Mouse (Mus musculus) gastrocnemius, postnatal 4 days (tissue): ENCODE results near the gene Trpc5. TPM values are rescaled to one million over a fixed set of nuclear protein-coding genes. Genes with fewer than 3 reads are reported as not detected.

Experiments used
- DNase-seq, 2 experiments: peaks; one replicate each; pipeline ENCODE4 v3.0.0; 2021 to 2022; ENCODE audit warnings: low spot score in 2 of 2, mixed read lengths in 2 of 2
- long read RNA-seq, 2 experiments: library from polyadenylated mRNA; stranded (forward); transcript quantifications; one replicate each; pipeline ENCODE4 v2.0.0; 2021
- total RNA-seq, 2 experiments: library from RNA; stranded (reverse); gene quantifications; 2 replicates each; pipeline ENCODE4 v1.2.3; 2021

Gene Trpc5
- under 1 TPM; 0.27 to 0.29 TPM for total RNA-seq
- long read RNA-seq, experiment 1: 0 reads
- long read RNA-seq, experiment 2: 0 reads

- no peak for DNase-seq
Observed at GRCm38 (mm10) chrX:144688142-144688206, at the start of gene Trpc5. Gene Trpc5, minus strand, starts transcription at chrX:144688180.

DNA sequence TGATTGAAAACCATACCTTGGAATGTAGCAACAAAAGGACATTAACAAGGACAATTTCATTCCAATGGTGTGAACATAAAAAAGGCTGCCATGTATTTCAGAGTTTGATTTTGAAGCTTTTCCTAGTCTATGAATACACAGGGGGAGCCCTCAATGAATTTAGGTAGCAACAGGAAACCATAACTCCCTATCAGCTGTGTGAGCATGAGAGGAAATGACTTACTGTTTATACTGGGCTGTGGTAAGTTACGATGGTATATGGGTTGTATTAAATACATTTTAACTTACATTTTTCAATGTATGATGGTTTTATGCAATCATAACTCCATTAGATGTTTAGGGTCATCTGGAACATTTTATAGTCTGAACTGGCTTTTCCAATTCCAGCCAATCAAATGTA is 28.4 kb upstream of the Trpc5 start:
- no peak for DNase-seq

DNA sequence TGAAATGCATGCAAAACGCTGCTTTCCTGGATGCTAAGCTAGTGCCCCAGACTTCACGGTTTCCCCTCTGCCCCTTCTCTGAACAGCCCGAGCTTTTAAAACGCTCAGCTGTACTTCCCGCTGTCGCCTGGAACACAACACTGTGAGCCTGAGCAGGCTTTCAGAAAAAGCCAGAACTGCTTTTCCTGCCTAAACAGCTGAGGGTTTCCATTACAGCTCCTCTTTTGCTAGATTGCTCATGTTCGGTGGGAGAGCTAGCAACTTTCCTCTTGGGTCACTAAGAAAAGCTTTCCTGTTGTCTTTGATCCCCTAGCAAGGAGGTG is 1.8 kb upstream of the Trpc5 start:
- peak in 1 of 2 experiments; percentile 7 for DNase-seq

DNA sequence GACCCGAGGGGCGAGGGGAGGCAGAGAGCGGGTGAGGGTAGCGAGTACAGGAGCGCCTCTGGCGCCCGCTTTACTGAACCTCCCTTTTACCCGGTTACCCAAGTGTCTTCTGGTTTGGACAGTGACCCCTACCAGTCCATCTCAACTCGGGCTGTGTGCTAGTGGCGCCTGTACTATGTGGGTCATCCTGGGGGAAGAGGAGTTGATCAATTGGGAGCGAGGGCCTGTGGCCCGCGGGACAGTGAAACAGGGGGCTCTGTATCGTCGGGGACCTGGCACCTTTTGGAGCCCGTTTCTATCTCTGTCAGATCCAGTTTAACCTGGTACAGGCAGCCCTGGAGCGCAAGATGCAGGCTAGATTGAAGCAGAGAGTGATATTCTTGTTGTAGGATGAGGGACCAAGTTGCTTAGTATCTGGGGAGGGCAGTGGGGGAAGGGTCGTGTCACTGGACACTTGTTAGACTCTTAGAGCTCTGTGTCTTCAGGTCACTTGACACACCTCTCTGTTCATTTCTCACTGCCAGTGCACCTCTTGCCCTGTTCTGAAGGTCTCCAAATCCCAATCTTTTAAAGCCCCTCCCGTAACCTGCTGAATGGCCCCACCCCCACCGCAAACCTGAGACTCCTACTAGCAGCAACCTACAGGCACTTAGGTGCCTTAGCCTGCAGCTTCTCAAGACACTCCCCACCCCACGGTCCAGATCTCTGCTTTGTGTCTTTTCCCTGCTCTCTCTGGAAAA is 1.3 kb upstream of the Trpc5 start:
- DNase-seq: no peak

DNA sequence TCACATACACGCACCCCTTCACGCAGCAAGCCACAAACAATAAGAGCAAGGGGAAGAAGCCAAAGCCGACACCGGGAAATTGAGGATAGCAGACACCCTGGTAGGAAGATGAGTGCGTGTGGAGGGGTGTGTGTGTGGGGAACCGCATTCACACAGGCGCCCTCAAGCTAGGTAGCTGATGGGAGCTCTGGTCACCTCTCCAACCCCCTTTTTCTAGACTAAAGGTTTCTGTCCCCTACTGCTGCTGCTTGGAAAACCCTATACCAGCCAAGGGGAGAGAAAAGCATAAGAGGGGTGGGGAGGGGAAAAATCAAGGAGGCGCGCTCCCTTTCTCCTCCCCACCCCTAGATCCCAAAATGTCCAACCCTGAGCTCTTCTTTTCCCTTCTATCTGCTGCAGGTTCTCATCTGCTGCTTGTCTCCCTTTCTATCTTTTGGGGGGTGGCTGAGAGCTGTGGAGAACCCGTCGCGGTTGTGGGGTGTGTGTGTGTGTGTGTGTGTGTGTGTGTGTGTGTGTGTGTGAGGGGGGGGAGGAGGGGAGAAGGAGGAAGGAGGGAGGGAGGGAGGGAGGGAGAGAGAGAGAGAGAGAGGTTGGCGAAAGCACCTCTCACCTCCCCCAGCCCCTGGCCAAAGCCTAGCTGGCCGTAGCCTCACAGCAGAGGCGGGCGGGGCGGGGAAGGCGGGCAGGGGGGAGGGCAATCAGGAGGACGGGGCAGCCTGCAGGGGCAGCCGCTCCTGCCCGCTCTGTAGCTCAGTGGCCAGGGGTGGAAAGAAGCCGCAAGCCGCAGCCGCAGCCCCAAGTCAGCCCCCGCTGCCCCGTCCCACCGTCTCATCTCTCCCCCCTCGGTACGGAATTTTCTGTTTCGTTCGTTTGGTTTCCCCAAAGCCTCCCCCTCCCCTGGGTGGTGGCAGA is 483 bp upstream of the Trpc5 start, which contains the start of gene Rtl4:
TSS of gene Rtl4 (plus strand) at position 701 of the 912 bp plus-strand sequence.
- no peak for DNase-seq

- no peak for DNase-seq
Observed at GRCm38 (mm10) chrX:144687742-144688141, 238 bp downstream of the Trpc5 start.

- DNase-seq: no peak
Observed at GRCm38 (mm10) chrX:144652196-144652595, 35.8 kb downstream of the Trpc5 start.

- no peak for DNase-seq
Observed at GRCm38 (mm10) chrX:144645394-144645793, 42.6 kb downstream of the Trpc5 start.

GRCm38 (mm10) chrX:144644756-144645155 is 43.2 kb downstream of the Trpc5 start:
- no peak for DNase-seq

- DNase-seq: no peak
Observed at GRCm38 (mm10) chrX:144612753-144613152, 75.2 kb downstream of the Trpc5 start.

DNA sequence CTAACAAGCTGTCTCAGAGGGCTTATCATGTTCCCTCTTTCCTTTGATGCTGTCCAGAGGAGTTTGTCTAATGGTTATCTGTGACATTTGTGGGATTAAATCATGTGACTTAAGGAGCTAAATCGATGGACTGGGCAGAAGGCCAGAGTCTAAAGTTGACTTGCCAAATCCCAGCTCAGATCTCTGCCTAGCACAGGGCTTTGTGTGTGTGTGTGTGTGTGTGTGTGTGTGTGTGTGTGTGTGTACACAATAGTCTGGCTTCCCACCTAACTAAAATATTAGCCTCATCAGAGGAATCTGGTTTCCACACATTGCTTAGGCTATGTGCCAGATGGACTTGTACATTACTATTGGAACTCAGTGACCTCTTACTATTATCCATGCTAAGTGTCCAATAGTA is 151.5 kb downstream of the Trpc5 start:
- no peak for DNase-seq

- no peak for DNase-seq
Observed at GRCm38 (mm10) chrX:144526042-144526441, 161.9 kb downstream of the Trpc5 start.

DNA sequence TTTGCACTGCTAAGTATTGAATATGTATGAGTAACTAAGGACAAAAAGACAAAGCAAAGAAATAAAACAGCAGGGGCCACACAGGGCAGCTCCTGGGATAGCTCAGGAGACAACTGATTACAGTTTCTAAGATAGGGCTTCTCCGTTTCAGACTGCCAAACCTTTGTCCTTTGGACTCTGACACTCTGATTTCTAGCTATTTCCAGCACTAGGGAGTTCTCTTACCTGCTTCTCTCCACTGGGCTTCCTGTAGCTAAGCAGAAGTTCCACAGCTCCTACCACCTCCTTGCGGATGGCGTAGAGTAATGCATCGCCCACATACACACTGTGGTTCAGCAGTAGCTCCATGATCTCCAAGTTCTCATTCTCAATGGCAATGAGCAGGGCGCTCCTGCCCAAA is 164.7 kb downstream of the Trpc5 start:
- DNase-seq: no peak

- no peak for DNase-seq
Observed at GRCm38 (mm10) chrX:144491394-144491793, 196.6 kb downstream of the Trpc5 start.

DNA sequence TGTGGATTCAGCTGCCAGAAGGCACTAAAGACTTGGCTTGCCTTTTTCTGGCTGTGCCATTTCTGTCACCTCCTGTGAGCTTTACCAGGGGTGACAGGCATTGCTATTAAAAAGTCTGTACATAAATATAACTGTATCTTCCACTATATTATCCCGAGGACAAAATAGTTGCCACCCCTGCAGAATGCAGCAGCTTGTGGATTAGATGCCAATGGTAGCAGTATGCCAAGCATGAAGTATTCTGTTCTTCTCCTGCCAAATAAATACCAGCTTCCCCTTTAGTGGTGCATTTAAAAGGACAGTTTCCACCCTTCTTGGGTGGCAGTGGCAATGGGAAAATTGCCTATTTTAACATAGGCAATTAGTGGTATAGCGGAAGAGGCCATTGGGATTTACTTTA is 223.6 kb downstream of the Trpc5 start:
- DNase-seq: no peak

DNA sequence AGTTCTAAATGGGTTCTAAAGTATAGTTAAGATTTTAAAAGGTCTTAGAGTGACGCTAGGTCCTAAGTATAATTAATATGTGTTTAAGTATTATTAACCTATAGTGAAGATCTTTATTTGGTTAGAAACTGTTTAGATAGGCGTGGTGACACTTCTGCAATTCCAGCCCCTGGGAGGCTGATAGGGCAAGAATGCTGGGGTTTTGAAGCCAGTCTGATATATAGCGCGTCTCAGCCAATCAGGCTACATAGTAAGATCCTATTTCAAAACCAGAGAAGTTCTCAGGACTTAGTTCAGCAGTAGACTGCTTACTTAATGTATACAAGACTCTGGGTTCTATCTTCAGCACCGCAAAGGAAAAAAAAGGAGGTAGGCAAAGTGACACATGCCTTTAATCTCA is 231.7 kb downstream of the Trpc5 start, which contains the start of gene Trpc5os:
TSS of gene Trpc5os (plus strand) at position 301 of the 400 bp plus-strand sequence.
- DNase-seq: no peak

DNA sequence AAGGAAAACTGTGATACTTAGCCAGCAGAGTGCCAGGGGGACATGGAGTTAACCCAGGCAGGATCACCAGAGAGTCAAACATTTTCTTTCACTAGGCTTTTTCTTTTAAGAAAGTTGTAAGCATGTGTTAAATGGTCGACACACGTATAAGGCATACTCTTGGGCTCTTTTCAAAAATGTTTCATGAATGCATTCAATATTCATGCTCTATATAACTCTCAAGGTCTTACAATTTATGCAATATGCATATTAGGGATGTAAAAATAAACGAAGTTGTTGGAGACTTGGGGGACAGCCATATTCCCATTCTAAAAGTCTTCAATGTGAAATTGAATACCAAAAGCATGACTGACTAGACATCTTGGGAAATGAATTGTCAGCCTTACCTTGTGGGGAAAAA is 264.1 kb downstream of the Trpc5 start:
- DNase-seq: no peak

GRCm38 (mm10) chrX:144421091-144421490 is 266.9 kb downstream of the Trpc5 start:
- no peak for DNase-seq

DNA sequence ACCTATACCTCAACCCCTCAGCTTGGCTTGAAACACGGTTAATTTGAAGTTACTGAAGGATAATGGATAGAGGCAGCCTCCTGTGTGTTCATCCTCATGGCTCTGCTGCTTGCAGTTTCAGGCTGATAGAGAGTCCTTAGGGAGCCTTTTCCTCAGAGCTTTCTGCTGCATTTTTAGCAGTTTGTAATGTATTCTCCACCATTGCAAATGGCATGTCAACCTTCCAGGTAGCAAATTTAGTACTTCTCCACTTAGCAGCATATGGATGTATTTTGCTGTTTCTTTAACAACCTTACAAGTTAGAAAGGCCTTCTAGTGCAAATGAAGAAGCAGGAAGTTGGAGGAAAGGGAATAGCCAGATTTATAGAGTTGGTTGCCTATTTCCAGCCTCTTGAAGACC is 267.7 kb downstream of the Trpc5 start:
- no peak for DNase-seq

GRCm38 (mm10) chrX:144408036-144408435 is 279.9 kb downstream of the Trpc5 start:
- DNase-seq: no peak

DNA sequence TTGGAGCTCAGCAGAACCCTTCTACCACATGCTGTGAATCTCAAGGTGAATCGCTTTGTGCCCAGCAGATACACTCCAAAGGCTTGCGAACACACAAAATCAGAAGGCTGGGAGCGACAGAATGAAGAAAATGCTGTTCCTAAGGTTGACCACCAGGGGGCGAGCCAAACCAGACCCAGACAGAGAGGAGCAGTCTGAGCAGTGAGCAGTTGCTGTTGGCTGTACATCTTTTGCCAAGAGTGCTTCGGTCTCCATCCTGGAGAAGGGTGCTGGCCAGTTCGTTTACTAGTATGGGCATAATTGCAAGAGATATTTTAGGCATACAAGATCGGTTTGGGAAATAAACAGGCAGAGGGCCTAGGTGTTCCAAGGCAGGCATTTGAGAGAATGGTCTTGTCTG is 284.5 kb downstream of the Trpc5 start:
- peak; percentile 24 to 27 for DNase-seq

DNA sequence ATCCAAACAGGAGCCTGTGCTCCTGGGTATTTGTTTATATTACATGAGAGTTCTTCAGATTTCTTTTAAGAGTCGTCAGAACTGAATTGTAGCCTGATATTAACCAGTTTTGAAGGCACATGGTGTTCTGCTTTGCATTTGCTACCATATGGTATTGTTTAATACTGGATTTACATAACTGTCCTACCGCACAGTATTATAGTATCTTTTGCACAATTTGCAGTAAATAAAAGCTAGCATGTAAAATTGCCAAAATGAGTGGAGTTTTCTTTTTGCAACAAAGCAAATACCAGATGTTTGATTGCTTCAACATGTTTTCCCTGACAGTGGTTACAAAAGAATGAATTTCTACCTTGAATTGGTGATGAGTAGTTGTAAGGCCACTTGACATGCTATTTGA is 313.8 kb downstream of the Trpc5 start:
- DNase-seq: no peak

- DNase-seq: no peak
Observed at GRCm38 (mm10) chrX:144338355-144338754, 349.6 kb downstream of the Trpc5 start.
